ENCODE assay signal across 8 mouse cellular contexts in genomic region chr2:119207961-119208343, GRCm38 (mm10). TPM values are rescaled to one million over a fixed set of nuclear protein-coding genes. Genes with fewer than 3 reads are reported as not detected.
A peak's percentile ranks its signal among the peaks of the same experiment; 100 is the strongest.
DNase-seq lines count a peak whose midpoint lies in the region; ATAC-seq and TF ChIP-seq lines count a peak whose summit lies in the region.

No protein-coding gene starts in this region.

- H3K9me3 ChIP-seq in ES-E14 (ENCODE audit: control insufficient read depth, insufficient read depth, low read depth, low read length) = no peaks in the 10 kb centered on the region

- peak; percentile 8 for DNase-seq in embryo, embryonic 11 days
- DNase-seq in embryo, embryonic 9.5 days (ENCODE audit: extremely low spot score) = no peak
- DNase-seq in ES-E14 (ENCODE audit: low read depth, low spot score) = no peak
- DNase-seq in lung, postnatal 36 days = peak; percentile 26
- no peak for DNase-seq in Muller cell, postnatal 12 days (ENCODE audit: inconsistent ontology term)
- DNase-seq in frontal cortex, postnatal 25 days (ENCODE audit: low spot score in 2 of 2) = no peak
- no peak for DNase-seq in urinary bladder, postnatal 10 days (ENCODE audit: low spot score)

- H3K4me3 ChIP-seq in ES-E14 (ENCODE audit: insufficient read depth in 1 of 2, low read depth in 1 of 2, low read length in 2 of 2, poor library complexity in 1 of 2, severe bottlenecking in 1 of 2) = peak overlapping the region; percentile 79 to 99

- no peak overlapping the region; the same call in 1 of the 2 replicates for H3K27ac ChIP-seq in ES-E14 (ENCODE audit: insufficient read depth, low read depth, low read length, poor library complexity, severe bottlenecking)

- peaks cover 0 to 6% of the 10 kb centered on the region in 2 experiments; a peak in 1 of 4 replicates for H3K4me1 ChIP-seq in ES-E14 (ENCODE audit: control insufficient read depth in 2 of 2, insufficient read depth in 2 of 2, low read length in 2 of 2, poor library complexity in 1 of 2)

- ATAC-seq in hematopoietic stem cell, adult 5-6 weeks (replicated peaks in 1 of 2; ENCODE audit: insufficient read depth in 1 of 2, low FRiP score in 2 of 2, low TSS enrichment in 1 of 2, low read depth in 1 of 2, poor library complexity in 2 of 2, severe bottlenecking in 2 of 2) = peak; percentile 1; a peak in 1 of 4 replicates

- in situ Hi-C loops in ES-E14 (cut with MboI; ENCODE audit: low sequenced_read_pairs in 2 of 2, unreplicated experiment in 2 of 2) = no loop called here

- peak overlapping the region; percentile 80; the same call in 1 of the 2 replicates for H3K9ac ChIP-seq in ES-E14 (ENCODE audit: insufficient read depth, low read depth, low read length, poor library complexity, severe bottlenecking)

- H3K36me3 ChIP-seq in ES-E14 (ENCODE audit: control insufficient read depth, insufficient read depth, low read length, poor library complexity, severe bottlenecking) = no peaks in the 10 kb centered on the region

TF ChIP-seq in ES-E14, 5 proteins besides CTCF, POLR2A, EP300 and RAD21:
- TF ChIP-seq MAFK (IDR thresholded peaks at IDR 0.05; ENCODE audit: insufficient read depth, low read depth, low read length) = no peak

RNA-seq across cellular contexts. Expression of gene Zfyve19, which starts 0.5 kb away (rescaled TPM):
- total RNA-seq in ES-E14 (2012; rRNA removed) = 15.7 and 19.8 TPM in 2 replicates
- total RNA-seq in hematopoietic stem cell, adult 5-6 weeks (2017) = 47.1 and 53.7 TPM in 2 replicates

RNA-seq across cellular contexts. Expression of gene Dnajc17, which starts 0.6 kb away (rescaled TPM):
- 11.7 and 15.2 TPM in 2 replicates for total RNA-seq in ES-E14 (2012; rRNA removed)
- 37.1 and 64.7 TPM in 2 replicates for total RNA-seq in hematopoietic stem cell, adult 5-6 weeks (2017)

RNA-seq across cellular contexts. Expression of gene Ppp1r14d, which starts 21.8 kb away (rescaled TPM):
- 0.95 and 1.6 TPM in 2 replicates for total RNA-seq in ES-E14 (2012; rRNA removed)
- total RNA-seq in hematopoietic stem cell, adult 5-6 weeks (2017) = not detected in 2 replicates

RNA-seq across cellular contexts. Expression of gene Spint1, which starts 29.2 kb away (rescaled TPM):
- total RNA-seq in ES-E14 (2012; rRNA removed) = 80.3 and 167 TPM in 2 replicates
- 8.1 and 13.0 TPM in 2 replicates for total RNA-seq in hematopoietic stem cell, adult 5-6 weeks (2017)

RNA-seq across cellular contexts. Expression of gene Gm14137, which starts 33.6 kb away (rescaled TPM):
- 0.37 and 0.45 TPM in 2 replicates for total RNA-seq in ES-E14 (2012; rRNA removed)
- total RNA-seq in hematopoietic stem cell, adult 5-6 weeks (2017) = not detected in 2 replicates

Comparison
In these comparisons a context has a peak if more than half of its experiments do, and no peak if none do; other contexts are left out.
1. DNase-seq: peak in embryo, embryonic 11 days (single experiment) and lung, postnatal 36 days (single experiment); none in embryo, embryonic 9.5 days (single experiment), ES-E14 (single experiment), Muller cell, postnatal 12 days (single experiment), frontal cortex, postnatal 25 days (0 of 2) and urinary bladder, postnatal 10 days (single experiment).